Mouse (Mus musculus) B cell, adult 2 months (primary cell): Measurements from ENCODE around the gene Zbtb32.

Experiments used
- DNase-seq, 2 experiments: peaks; one replicate each; pipeline ENCODE4 v3.0.0; 2022

The Zbtb32 gene

GRCm38 (mm10) chr7:30599933-30600353, 1.2 kb upstream of the Zbtb32 start:
- peak; percentile 48 to 51 for DNase-seq

GRCm38 (mm10) chr7:30596811-30597210, 1.9 kb downstream of the Zbtb32 start:
- DNase-seq = no peak

GRCm38 (mm10) chr7:30596093-30596492, 2.6 kb downstream of the Zbtb32 start:
- no peak for DNase-seq

GRCm38 (mm10) chr7:30594510-30595024, 4.1 kb downstream of the Zbtb32 start:
- DNase-seq = peak; percentile 23 to 34

GRCm38 (mm10) chr7:30593579-30594509, 4.9 kb downstream of the Zbtb32 start:
- DNase-seq = peak; percentile 34

GRCm38 (mm10) chr7:30592772-30593423, 5.8 kb downstream of the Zbtb32 start:
- peak in 1 of 2 experiments; percentile 11 for DNase-seq

GRCm38 (mm10) chr7:30591605-30591951, 7.1 kb downstream of the Zbtb32 start:
- DNase-seq = no peak

GRCm38 (mm10) chr7:30590927-30591604, 7.6 kb downstream of the Zbtb32 start:
- no peak for DNase-seq

GRCm38 (mm10) chr7:30589435-30590301, 9.0 kb downstream of the Zbtb32 start:
- DNase-seq = peak; percentile 79 to 83

GRCm38 (mm10) chr7:30588676-30589434, 9.9 kb downstream of the Zbtb32 start, which contains the start of gene Kmt2b:
Kmt2b (minus strand) TSS chr7:30588726.
- DNase-seq = peak; percentile 90

GRCm38 (mm10) chr7:30587842-30588667, 10.7 kb downstream of the Zbtb32 start:
- DNase-seq = peak; percentile 60 to 61

GRCm38 (mm10) chr7:30586455-30587020, 12.2 kb downstream of the Zbtb32 start:
- no peak for DNase-seq

- no peak for DNase-seq
Observed at GRCm38 (mm10) chr7:30585170-30585569, 13.5 kb downstream of the Zbtb32 start.

- no peak for DNase-seq
Observed at GRCm38 (mm10) chr7:30584339-30584738, 14.4 kb downstream of the Zbtb32 start.

GRCm38 (mm10) chr7:30581547-30581946, 17.2 kb downstream of the Zbtb32 start:
- no peak for DNase-seq

GRCm38 (mm10) chr7:30579950-30580349, 18.8 kb downstream of the Zbtb32 start:
- no peak for DNase-seq

GRCm38 (mm10) chr7:30572969-30573368, 25.7 kb downstream of the Zbtb32 start:
- DNase-seq = no peak

GRCm38 (mm10) chr7:30572389-30572788, 26.3 kb downstream of the Zbtb32 start:
- DNase-seq = no peak

- no peak for DNase-seq
Observed at GRCm38 (mm10) chr7:30567555-30567954, 31.2 kb downstream of the Zbtb32 start.

GRCm38 (mm10) chr7:30566033-30566432, 32.7 kb downstream of the Zbtb32 start:
- DNase-seq = no peak
